Mouse (Mus musculus): Measurements from ENCODE around the gene Riok1.

Riok1 gene

DNA sequence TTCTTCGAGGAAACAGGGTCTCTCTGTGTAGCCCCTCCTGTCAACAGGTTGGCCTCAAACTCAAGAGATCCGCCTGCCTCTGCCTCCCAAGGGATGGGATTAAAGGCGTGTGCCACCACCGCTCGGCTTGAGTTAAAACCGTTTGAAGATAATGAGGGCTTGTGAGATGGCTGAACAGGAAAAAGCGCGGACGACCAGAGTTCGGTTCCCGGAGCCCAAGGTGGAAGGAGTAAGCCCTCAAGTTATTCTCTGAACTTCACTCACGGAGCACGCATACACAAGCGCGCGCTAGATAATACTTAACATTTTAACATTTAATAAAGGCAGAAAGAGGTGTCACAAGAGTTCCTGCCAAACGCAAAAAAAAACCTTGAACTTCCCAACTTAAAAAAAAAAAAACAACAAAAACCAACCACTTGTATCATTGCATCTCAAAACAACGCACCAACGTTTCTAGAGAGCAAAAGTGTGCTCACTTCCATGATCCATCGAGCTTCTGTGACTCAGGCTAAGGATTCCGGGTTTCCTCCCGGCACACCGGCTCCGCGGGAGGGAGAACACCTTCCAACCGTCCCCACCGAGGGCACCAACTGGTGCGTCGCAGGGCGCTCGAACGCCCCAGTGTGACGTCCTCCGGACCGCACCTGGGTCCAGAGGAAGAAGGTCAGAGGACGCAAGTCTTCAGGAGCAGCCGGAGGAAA is at the start of gene Riok1:
TSS of gene Riok1 (plus strand) at position 653 of the 701 bp plus-strand sequence.
- no peak for DNase-seq (ENCODE audit: low spot score)

DNA sequence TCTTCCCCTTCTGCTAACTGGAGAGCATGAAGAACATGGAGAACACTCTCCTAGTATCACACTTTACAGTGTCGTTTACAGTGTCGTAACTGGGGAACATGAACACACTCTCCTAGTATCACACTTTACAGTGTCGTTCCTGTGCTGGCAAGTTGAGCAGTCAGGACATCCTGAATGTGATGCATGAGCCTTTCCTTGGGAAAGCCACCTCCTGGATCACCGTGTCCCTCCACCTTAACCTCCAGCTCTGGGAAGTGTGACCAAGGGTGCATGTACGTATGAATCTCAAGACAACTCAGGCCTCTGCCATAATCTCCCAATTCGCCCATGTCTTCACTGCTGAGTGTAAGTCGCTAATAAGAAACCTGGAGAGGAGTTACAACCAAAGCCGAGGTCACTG is 47.1 kb upstream of the Riok1 start:
- DNase-seq (ENCODE audit: low spot score) = no peak

DNA sequence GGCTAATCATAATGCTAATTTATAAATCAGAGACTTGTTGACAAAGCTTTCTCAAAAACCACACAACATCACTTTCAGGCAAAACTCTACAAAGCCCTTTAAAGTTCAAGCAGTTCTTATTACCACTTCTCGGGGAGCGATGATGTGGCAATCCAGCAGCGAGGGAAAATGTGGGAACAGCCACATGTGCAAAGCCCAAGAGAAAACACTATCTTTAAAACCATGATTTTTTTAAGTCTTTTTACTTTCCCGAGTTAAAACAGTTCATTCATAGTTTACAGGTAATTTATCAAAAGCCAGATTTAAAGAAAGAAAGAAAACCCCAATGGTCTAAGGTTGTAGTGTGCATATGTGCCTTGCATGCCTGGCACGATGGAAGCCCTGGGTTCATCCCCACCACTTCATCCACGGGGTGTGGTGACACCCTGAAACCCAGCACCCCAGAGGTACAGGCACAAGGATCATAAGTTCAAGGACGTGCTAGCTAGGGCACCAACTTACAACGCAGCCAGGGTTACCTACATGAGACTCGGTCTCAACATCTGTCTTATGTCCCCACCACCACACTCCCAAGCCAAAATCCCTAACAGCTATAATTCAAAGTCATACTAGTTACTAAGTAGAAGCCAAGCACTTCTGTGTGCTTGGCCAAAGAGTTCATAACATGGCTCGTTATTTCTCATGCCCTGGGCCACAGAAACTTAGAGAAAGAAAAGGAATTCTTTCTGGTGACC is 44.0 kb upstream of the Riok1 start:
- DNase-seq (ENCODE audit: low spot score) = peak; percentile 33

DNA sequence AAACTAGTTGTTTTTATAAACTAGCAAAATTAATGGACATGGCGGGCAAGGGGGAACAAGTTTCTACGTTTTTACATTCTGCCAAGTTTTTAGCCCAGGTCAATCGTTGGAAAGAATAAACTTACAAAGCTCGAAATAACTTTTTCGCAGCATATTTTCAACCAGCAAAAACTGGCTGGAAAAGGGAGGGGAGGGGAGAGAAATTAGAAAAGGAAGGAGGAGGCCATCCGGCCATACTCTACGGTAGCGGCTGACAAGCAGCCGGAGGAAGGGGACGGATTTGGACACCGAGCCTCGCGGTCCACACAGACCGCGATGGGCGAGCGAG is 43.5 kb upstream of the Riok1 start:
- peak; percentile 56 for DNase-seq (ENCODE audit: low spot score)

DNA sequence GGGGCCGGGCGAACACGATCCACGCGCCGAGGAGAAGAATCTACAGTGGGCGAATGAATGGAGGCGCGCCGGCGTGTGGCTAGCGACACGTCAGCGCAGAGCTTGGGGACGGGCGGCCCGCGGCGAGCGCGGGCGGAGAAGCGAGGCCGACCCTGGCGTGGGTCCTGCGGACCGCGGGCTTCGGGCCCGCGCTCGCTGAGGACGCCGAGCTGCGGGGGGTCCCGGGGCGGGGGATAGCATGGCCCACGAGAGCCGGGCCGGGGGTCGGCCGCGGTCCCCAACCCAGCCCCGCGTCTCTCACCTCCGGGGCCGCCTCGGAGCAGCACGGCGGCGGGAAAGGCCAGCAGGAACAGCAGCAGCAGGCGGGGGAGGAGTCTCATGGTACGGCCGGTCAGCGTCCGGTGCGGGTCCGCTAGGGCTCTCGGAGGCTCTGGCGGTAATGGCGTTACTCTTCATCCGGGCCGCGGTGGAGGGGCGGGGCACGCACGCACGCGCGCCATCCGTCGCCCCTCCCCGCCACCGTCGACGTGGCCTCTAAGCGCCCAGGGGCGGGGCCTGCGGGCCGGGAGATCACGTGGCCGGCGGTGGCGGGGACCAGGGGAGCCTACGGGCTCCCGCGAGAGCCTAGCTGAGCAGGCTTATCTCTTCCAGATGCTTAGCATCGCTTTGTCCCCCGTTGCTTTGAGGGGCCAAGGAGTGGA is 42.9 kb upstream of the Riok1 start, which contains the start of gene Ssr1:
TSS of gene Ssr1 (minus strand) at position 514 of the 701 bp plus-strand sequence.
- DNase-seq (ENCODE audit: low spot score) = peak; percentile 89

DNA sequence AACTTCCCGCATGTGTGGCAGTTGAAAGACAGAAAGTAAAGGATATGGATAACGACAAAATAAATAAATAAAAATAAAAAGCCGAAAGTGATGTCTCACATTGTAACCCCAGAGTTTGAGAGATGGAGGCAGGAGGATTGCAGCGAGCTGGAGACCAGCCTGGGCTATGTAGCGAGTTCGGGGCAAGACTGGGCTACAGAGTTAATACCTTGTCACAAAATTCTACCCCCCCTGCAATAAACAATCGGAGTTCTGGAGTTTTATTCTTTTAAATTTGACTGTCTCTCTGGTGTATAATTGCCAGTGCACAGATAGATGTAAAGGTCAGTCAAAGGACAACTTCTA is 42.4 kb upstream of the Riok1 start:
- DNase-seq (ENCODE audit: low spot score) = no peak

DNA sequence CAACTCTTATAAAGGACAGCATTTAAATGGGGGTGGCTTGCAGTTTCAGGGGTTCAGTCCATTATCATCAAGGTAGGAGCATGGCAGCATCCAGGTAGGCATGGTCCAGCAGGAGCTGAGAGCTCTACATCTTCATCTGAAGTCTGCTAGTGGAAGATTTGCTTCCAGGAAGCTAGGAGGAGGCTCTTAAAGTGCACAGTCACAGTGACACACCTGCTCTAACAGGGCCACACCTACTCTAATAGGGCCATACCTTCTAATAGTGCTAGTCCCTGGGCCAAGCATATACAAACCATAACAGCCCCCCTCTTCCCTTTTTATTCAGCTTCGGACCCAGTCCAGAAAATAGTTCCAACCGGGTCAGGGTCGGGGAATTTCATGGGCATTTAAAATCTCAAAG is 37.1 kb upstream of the Riok1 start:
- no peak for DNase-seq (ENCODE audit: low spot score)

DNA sequence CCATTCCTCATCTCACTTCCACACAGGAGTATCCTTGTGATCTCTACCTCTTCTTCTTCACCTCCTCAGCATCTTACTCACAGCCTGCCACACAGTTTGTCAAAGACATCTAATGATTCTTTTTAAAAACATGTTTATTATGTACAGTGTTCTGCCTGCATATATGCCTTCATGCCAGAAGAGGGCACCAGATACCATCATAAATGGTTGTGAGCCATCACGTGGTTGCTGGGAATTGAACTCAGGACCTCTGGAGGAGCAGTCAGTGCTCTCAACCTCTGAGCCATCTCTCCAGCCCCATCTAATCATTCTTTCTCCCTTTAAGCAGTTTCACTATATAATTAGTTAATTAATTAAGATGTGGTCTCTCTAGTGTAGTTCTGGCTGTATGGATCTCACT is 34.3 kb upstream of the Riok1 start:
- DNase-seq (ENCODE audit: low spot score) = no peak

DNA sequence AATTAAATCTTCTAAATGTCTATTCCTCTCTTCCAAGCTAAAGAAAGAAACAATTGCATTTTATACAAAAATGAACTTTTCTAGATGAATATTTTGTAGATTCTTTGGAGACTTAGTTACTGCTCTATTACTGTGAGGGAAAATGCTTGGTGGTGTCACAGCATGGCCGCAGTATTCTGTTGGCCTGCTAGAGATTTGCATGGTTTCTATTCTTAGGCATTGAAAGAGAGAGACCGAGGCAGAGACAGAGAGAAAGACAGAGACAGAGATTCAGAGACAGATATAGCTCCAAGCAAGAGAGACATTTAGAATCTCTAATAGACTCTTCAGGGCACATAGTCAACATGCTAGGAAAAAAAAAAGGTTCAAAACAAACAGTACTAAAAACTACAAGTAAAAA is 28.8 kb upstream of the Riok1 start:
- no peak for DNase-seq (ENCODE audit: low spot score)

DNA sequence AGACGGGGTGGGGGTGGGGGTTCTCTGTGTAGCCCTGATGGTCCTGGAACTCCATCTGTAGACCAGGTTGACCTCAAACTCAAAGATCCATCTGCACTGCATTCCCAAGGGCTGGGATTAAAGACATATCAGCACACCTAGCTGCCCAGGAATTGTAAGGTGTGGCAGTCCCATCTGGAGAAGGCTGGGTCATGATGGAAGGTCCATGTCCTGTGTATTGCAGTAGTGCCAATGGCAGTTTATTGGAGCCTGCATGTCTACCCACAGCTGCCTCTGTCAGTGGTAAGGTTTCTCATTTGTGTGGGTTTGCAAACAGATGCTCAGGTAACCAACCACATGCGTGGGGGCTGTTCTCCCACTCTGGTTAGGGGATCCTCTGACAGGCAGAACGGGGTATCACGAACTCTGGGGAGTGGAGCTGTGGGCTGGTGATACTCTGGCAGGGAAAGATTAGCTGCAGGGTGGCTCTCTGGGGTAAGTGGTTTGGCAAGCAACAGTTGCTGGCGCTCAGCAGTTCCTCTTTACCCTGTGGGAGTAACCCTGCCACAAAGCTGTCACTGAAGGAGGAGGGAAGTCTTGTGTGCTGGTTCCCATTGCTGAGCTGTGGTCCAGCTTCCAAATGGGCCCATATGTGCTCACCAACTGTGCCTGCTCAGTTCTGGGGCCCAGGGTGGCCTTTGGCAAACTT is 26.9 kb upstream of the Riok1 start:
- DNase-seq (ENCODE audit: low spot score) = peak; percentile 34

DNA sequence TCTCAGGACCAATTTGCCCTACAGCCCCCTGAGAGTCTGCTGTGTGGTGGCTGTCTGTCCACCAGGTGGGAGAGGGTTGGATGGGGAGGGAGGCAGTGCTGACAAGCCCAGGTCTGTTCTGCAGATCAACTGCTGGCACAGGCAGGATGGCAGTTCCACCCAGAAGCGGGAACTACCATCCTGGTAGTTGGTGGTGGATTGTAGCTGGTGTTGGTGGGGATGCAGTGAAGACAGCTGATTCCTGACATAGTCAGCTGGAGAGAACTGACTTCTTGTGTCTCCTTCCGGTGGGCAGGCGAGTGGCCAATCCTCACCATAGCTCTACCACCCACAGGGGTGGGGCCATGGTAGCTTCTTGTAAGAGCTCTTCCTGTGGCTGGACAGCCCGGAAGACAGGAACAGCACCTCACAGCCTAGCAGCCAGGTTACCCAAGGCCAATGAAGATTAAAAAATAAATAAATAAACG is 26.3 kb upstream of the Riok1 start:
- DNase-seq (ENCODE audit: low spot score) = no peak

DNA sequence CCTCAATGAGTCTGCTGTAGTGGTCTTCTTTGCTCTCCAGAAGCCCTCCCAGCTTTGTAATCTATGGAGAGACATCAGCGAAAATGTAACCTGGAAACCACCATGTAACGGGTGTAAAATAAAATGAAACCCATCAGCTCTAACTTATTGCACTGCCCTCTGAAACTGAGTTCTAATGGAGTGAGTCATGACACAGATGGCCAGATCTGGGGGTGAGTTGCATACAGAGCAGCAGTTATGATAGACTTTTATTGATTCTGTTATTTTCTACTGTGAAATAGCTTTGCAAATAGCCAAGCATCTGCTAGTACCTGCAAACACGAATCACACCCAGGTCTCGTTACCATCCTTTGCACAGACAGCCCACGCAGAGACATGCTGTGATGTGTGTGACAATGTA is 24.4 kb upstream of the Riok1 start:
- DNase-seq (ENCODE audit: low spot score) = no peak

DNA sequence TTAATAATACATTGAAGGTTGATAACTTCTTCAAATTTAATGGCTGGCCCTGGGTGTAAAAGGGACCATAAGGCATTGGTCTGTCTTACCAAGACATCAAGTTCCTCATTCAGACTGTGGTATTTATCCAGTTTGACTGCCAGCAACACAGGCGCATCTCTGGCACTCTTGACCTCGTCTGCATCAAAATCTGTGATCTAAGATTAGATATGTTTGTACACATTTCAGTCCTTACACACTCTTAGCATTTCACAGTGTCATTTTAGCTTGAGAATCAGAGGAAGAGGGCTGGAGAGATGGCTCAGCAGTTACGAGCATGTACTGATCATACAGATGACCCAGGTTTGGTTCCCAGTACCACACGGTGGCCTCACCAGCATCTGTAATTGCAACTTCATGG is 21.2 kb upstream of the Riok1 start:
- DNase-seq (ENCODE audit: low spot score) = no peak

DNA sequence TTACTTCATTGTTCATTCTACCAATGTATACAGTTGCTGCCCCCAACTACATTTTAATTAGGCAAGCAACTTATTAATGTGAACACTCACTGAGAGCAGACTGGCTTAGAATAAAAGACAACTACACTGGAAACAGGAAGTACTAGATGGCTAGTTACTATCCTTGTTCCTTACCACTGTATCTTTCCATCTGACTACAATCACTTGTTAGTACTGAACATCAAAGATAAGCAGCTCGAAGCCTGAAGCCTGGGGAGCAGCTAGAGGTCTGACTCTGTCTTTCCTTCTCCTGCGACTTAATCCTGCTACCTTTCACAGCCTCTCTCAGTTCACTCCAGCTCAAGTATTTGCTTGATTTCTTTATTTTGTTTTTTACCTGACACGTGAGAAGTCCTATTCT is 18.0 kb upstream of the Riok1 start:
- DNase-seq (ENCODE audit: low spot score) = no peak

DNA sequence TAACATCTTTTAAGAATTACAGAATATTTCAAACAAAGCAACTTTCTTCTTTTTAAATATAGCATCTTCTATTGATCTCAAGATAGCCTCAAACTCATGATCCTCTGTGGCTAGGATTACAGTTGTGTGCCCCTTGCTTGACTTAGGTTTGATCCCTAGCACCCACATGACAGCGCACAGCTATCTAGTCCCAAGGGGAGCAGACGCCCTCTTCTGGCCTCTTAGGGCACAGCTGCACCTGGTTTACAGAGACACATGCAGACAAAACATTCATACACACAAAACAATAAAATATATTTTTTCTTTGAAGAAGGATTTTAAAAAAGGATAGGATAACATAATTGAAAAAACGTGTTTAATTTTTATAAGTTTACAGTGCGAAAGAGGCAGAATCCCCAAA is 10.9 kb upstream of the Riok1 start:
- DNase-seq (ENCODE audit: low spot score) = no peak

DNA sequence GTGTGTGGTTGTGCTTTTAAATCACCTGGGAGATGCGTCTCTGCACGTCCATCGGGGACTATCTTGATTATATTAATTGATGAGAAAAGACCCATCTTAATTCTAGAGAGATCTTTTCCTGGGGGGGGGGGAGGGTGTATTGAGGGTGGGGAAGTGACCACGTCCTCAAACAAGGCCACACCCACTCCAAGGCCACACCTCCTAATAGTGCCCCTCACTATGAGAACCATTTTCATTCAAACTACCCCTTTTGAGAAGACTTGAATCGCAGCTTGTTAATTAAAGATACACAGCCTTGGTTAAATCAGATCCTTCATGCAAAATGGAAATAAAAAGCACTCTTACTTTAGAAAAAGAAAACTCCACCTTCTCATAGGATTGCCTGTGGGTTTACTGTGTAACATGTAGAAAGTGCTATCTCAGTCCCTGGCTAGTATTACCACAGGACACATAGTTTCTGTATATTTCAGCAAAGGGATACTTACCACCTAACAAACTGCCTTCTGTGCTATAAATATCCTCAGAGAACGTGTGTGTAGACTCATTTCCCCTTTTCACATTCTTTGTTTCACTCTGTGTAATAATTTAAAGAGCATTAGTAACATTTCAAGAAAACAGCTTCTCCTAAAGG is 9.1 kb upstream of the Riok1 start:
- DNase-seq (ENCODE audit: low spot score) = no peak

DNA sequence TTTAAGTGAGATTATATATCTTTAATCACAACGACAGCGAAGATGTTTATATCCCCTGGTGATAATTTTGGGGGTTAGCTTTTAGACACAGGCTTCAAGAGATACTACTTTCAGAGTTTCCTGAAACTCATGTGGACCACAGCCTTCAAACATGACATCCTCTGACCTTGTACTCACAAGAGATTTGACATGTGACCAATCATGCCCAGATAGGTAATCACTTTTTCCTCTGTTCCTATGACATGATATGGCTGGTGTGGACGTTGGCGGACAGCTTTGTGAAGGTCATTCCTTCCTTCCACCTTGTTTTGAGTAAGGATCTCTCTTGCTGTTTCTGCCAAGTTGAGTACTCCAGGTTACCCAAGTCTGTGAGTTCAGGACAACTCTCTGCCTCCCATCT is 8.4 kb upstream of the Riok1 start:
- no peak for DNase-seq (ENCODE audit: low spot score)

DNA sequence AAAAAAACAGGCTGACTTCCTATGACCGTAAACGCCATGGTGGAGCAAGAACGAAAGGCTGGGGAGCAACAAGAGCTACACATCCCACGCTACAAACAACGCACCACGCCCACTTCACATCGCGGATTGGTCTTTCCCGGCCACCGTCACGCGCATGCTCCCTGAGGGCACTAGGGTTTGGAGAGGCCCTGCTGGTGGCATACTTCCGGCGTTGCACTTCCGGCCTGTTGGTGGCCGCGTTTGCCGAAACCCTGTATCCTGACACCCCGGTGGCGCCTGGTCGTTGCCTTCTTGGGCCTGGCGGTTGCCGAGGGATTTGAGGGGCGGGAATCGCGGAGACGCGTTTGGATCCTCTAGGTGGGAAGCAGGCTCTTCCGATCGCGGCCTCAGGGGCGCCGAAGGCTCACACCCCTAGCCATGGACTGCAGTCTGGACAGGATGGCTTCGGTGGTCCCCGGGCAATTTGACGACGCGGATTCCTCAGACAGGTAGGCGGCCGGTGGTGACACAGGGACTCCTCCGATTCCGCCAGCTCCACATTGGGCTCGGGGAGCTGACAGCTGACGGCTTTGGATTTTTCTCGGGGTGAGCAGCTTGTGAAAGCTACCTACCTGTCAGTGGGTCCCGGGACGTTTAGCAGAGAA is 371 bp downstream of the Riok1 start, which contains the start of gene Cage1:
TSS of gene Cage1 (minus strand) at position 26 of the 644 bp plus-strand sequence.
- DNase-seq (ENCODE audit: low spot score) = peak; percentile 98

DNA sequence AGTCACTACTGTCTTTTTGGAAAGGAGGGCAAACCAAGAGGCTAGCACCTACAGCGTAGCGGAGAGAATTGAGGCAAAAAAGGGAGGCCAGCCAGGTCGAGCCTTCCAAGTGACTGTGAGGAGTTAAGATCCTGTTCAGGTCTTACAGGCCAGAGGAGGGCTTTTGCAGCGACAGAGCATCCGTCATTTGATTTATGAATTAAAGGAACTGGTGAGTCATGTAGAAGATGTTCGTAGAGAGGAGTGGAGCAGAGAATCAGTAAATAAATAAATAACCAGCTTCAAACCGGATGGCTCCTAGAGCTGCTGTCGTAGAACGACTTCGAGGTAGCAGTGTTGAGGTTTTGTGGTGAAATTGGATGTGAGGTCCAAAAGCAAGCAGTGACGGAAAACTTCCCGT is 1.0 kb downstream of the Riok1 start:
- peak; percentile 18 for DNase-seq (ENCODE audit: low spot score)

DNA sequence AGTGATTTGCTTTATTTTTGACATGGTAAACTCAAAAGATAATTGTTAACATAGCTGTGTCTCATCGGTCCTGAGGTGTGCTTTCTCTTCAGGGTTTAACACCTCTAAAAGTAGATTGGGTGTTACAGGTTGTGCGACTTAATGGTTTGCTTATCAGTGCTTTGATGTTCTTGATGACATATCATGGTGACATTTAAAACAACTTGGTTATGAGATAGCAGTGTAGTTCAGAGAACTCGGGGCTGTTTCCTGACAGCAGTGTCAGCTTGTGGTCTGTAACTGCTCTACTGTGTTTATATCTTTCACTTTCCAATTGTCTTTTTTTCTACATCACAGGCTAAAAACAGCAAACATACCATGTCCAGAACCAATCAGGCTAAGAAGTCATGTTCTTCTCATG is 13.1 kb downstream of the Riok1 start:
- no peak for DNase-seq (ENCODE audit: low spot score)

DNA sequence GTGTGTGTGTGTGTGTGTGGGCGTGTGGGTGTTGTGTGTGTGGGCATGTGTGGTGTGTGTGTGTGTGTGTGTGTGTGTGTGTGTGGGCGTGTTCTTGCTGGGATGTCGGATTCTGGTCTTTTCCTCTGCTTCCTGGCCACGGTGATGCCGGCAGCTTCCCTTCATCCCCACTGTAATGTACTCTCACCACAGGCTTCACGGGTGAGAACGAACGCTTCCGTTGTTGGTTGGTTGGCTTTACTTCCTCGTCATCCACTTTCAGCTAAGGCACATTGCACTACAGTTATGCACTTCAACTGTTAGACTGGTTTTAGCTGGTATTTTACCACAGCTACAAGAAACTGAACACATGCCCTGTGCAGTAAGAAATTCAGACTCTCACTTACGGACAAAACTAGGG is 25.9 kb downstream of the Riok1 start:
- no peak for DNase-seq (ENCODE audit: low spot score)
